Comparison of ENCODE assay signal across 11 mouse cellular contexts in genomic region chr14:25727149-25727510, GRCm38 (mm10). TPM values are rescaled to one million over a fixed set of nuclear protein-coding genes. Genes with fewer than 3 reads are reported as not detected.
DNase-seq lines count a peak whose midpoint lies in the region; ATAC-seq and TF ChIP-seq lines count a peak whose summit lies in the region.
"Had no signal": no experiment of that assay in that cellular context is flagged by ENCODE, and none has a peak within 500 bp of the region (broad histone marks: within the 10 kb centered on the region; RNA-seq: fewer than 3 reads in every experiment).

No protein-coding gene starts in this region.

- intact Hi-C loops in heart, adult 2 months (cut with DNase I): loop anchor here (5.0 kb wide), 2 partner anchors 40 to 75 kb away; partner anchors contain the start of gene Zcchc24

- 0 out of 2 replicates have a peak, but pooled peaks have one; percentile 14 for TF ChIP-seq CTCF in heart, adult 2 months (IDR thresholded peaks at IDR 0.05)
- peak; percentile 5; the same call in 1 of the 2 replicates for TF ChIP-seq CTCF in liver, embryonic 14.5 days (IDR thresholded peaks at IDR 0.05; ENCODE audit: low read depth)

- no peaks in the 10 kb centered on the region for H3K36me3 ChIP-seq in heart, adult 2 months (ENCODE audit: control insufficient read depth, insufficient read depth, low read length)
- H3K36me3 ChIP-seq in liver, embryonic 14.5 days (replicated peaks; ENCODE audit: control insufficient read depth, insufficient read depth, low read depth): no peaks in the 10 kb centered on the region
- no peaks in the 10 kb centered on the region for H3K36me3 ChIP-seq in liver, embryonic 12.5 days
- no peaks in the 10 kb centered on the region for H3K36me3 ChIP-seq in limb, embryonic 15.5 days
- H3K36me3 ChIP-seq in kidney, embryonic 15.5 days: no peaks in the 10 kb centered on the region

- H3K9me3 ChIP-seq in liver, embryonic 14.5 days (ENCODE audit: control insufficient read depth, low read length): no peaks in the 10 kb centered on the region
- no peaks in the 10 kb centered on the region for H3K9me3 ChIP-seq in liver, embryonic 12.5 days (replicated peaks)
- no peaks in the 10 kb centered on the region for H3K9me3 ChIP-seq in limb, embryonic 15.5 days
- no peaks in the 10 kb centered on the region for H3K9me3 ChIP-seq in kidney, embryonic 15.5 days (replicated peaks)
- H3K9me3 ChIP-seq: forebrain, embryonic 13.5 days had no signal

- WGBS in heart, adult 2 months: 73% methylated on average over 5 of the region's 5 CpGs
- WGBS in liver, embryonic 14.5 days (ENCODE audit: insufficient replicate concordance): 44% methylated on average over 5 of the region's 5 CpGs
- 47% methylated on average over 5 of the region's 5 CpGs for WGBS in liver, embryonic 12.5 days (ENCODE audit: insufficient replicate concordance)
- 49% methylated on average over 5 of the region's 5 CpGs for WGBS in limb, embryonic 15.5 days
- WGBS in kidney, embryonic 15.5 days: 76% methylated on average over 5 of the region's 5 CpGs

- no peak overlapping the region for H3K9ac ChIP-seq in heart, adult 2 months (ENCODE audit: low read depth, low read length)
- no peak overlapping the region for H3K9ac ChIP-seq in liver, embryonic 14.5 days (replicated peaks)
- no peak overlapping the region for H3K9ac ChIP-seq in liver, embryonic 12.5 days
- H3K9ac ChIP-seq in limb, embryonic 15.5 days: no peak overlapping the region
- H3K9ac ChIP-seq in kidney, embryonic 15.5 days: no peak overlapping the region
- H3K9ac ChIP-seq: forebrain, embryonic 13.5 days had no signal

- peak overlapping the region; percentile 29 for H3K27ac ChIP-seq in heart, adult 2 months
- H3K27ac ChIP-seq in liver, embryonic 14.5 days: no peak overlapping the region
- H3K27ac ChIP-seq in liver, embryonic 12.5 days: no peak overlapping the region
- peak overlapping the region; percentile 63 for H3K27ac ChIP-seq in limb, embryonic 15.5 days
- no peak overlapping the region for H3K27ac ChIP-seq in kidney, embryonic 15.5 days
- H3K27ac ChIP-seq: forebrain, embryonic 13.5 days had no signal

- no peaks in the 10 kb centered on the region for H3K27me3 ChIP-seq in heart, adult 2 months (ENCODE audit: control insufficient read depth, insufficient read depth, low read length)
- no peaks in the 10 kb centered on the region for H3K27me3 ChIP-seq in liver, embryonic 14.5 days (ENCODE audit: control insufficient read depth, insufficient read depth, low read length)
- H3K27me3 ChIP-seq in liver, embryonic 12.5 days (replicated peaks): 0 out of 2 replicates have a peak, but pooled peaks cover 5% of the 10 kb centered on the region
- H3K27me3 ChIP-seq in limb, embryonic 15.5 days: no peaks in the 10 kb centered on the region
- no peaks in the 10 kb centered on the region for H3K27me3 ChIP-seq in kidney, embryonic 15.5 days
- H3K27me3 ChIP-seq: forebrain, embryonic 13.5 days had no signal

- H3K79me2 ChIP-seq in heart, adult 2 months (replicated peaks; ENCODE audit: control insufficient read depth, insufficient read depth, low read length): no peaks in the 10 kb centered on the region

- no peak for TF ChIP-seq EP300 in heart, adult 2 months (IDR thresholded peaks at IDR 0.05; ENCODE audit: insufficient read depth, low read depth, low read length)
- TF ChIP-seq EP300 in liver, embryonic 14.5 days (IDR thresholded peaks at IDR 0.05; ENCODE audit: low read depth): no peak

- no peak for TF ChIP-seq POLR2A in heart, adult 2 months (IDR thresholded peaks at IDR 0.05; ENCODE audit: insufficient read depth, low read depth, low read length)

- no peak for ATAC-seq in liver, embryonic 14.5 days (ENCODE audit: insufficient read depth)
- no peak for ATAC-seq in liver, embryonic 12.5 days
- ATAC-seq in erythroid progenitor cell, adult 5-6 weeks (replicated peaks; ENCODE audit: low FRiP score, poor library complexity, severe bottlenecking): 0 out of 2 replicates have a peak, but pooled peaks have one; percentile 42
- ATAC-seq in limb, embryonic 15.5 days (ENCODE audit: insufficient number of reproducible peaks, low FRiP score, low TSS enrichment, low read depth): no peak
- ATAC-seq in kidney, embryonic 15.5 days (replicated peaks; ENCODE audit: low FRiP score): no peak
- ATAC-seq: forebrain, embryonic 13.5 days had no signal

- H3K4me2 ChIP-seq in liver, embryonic 14.5 days (ENCODE audit: low read depth): no peak overlapping the region
- no peak overlapping the region for H3K4me2 ChIP-seq in liver, embryonic 12.5 days
- no peak overlapping the region for H3K4me2 ChIP-seq in limb, embryonic 15.5 days
- no peak overlapping the region for H3K4me2 ChIP-seq in kidney, embryonic 15.5 days
- H3K4me2 ChIP-seq: forebrain, embryonic 13.5 days had no signal

- peak in 1 of 2 experiments; percentile 28 for DNase-seq in heart, adult 2 months
- no peak for DNase-seq in heart, adult 18-20 months
- DNase-seq in liver, embryonic 14.5 days (ENCODE audit: low read depth in 3 of 3, low spot score in 3 of 3): no peak
- DNase-seq in T-cell, adult 2 months (ENCODE audit: low spot score): no peak
- DNase-seq: adrenal gland, adult 8-10 months; retina, postnatal 1 day had no signal

- H3K4me3 ChIP-seq in heart, adult 2 months: no peak overlapping the region
- no peak overlapping the region for H3K4me3 ChIP-seq in liver, embryonic 14.5 days (ENCODE audit: insufficient read depth in 1 of 2, low read depth in 2 of 2, low read length in 2 of 2)
- H3K4me3 ChIP-seq in liver, embryonic 12.5 days: no peak overlapping the region
- H3K4me3 ChIP-seq in limb, embryonic 15.5 days: no peak overlapping the region
- no peak overlapping the region for H3K4me3 ChIP-seq in kidney, embryonic 15.5 days (replicated peaks)
- H3K4me3 ChIP-seq: forebrain, embryonic 13.5 days had no signal

- H3K4me1 ChIP-seq in heart, adult 2 months (ENCODE audit: control insufficient read depth, insufficient read depth, low read length): peaks cover 13% of the 10 kb centered on the region
- peaks cover 0 to 10% of the 10 kb centered on the region in 2 experiments; a peak in 2 of 4 replicates for H3K4me1 ChIP-seq in liver, embryonic 14.5 days (replicated peaks; ENCODE audit: control insufficient read depth in 2 of 2, insufficient read depth in 2 of 2, low read length in 1 of 2)
- peaks cover 24% of the 10 kb centered on the region for H3K4me1 ChIP-seq in liver, embryonic 12.5 days
- H3K4me1 ChIP-seq in limb, embryonic 15.5 days: peaks cover 34% of the 10 kb centered on the region
- H3K4me1 ChIP-seq in kidney, embryonic 15.5 days: peaks cover 35% of the 10 kb centered on the region

RNA-seq across cellular contexts. Expression of gene Ppif, which starts 33.2 kb away (rescaled TPM):
- total RNA-seq in heart, adult 2 months (2021): 100 to 1,000 TPM; 244 to 288 TPM
- polyA plus RNA-seq in heart, adult 2 months (2012; rRNA removed): 487 and 529 TPM in 2 replicates
- total RNA-seq in heart, adult 18-20 months (2021): 100 to 1,000 TPM; 287 to 306 TPM
- 42.5 and 44.2 TPM in 2 replicates for polyA plus RNA-seq in liver, embryonic 14.5 days (2012; rRNA removed)
- 28.8 and 35.7 TPM in 2 replicates for polyA plus RNA-seq in liver, embryonic 14.5 days (2014; fragmentation: Nextera tagmentation; extraction: Ambion mirVana)
- polyA plus RNA-seq in liver, embryonic 12.5 days (2016; fragmentation: Nextera tagmentation; extraction: Ambion mirVana): 46.8 and 48.4 TPM in 2 replicates
- 4.2 and 14.1 TPM in 2 replicates for total RNA-seq in erythroid progenitor cell, adult 5-6 weeks (2015; ENCODE audit: low replicate concordance)
- 0.91 and 1.9 TPM in 2 replicates for total RNA-seq in erythroid progenitor cell, adult 5-6 weeks (2017; ENCODE audit: low replicate concordance)
- 26.4 and 32.1 TPM in 2 replicates for polyA plus RNA-seq in limb, embryonic 15.5 days (2015; fragmentation: Nextera tagmentation; extraction: Ambion mirVana)
- 41.5 and 42.1 TPM in 2 replicates for polyA plus RNA-seq in kidney, embryonic 15.5 days (2015; fragmentation: Nextera tagmentation; extraction: Ambion mirVana)

RNA-seq across cellular contexts. Expression of gene Zcchc24, which starts 41.7 kb away (rescaled TPM):
- 10 to 100 TPM; 33.5 TPM for total RNA-seq in heart, adult 2 months (2021)
- 27.3 and 39.4 TPM in 2 replicates for polyA plus RNA-seq in heart, adult 2 months (2012; rRNA removed)
- 10 to 100 TPM; 33.9 to 34.9 TPM for total RNA-seq in heart, adult 18-20 months (2021)
- polyA plus RNA-seq in liver, embryonic 14.5 days (2012; rRNA removed): 5.1 and 5.7 TPM in 2 replicates
- polyA plus RNA-seq in liver, embryonic 14.5 days (2014; fragmentation: Nextera tagmentation; extraction: Ambion mirVana): 5.7 and 6.6 TPM in 2 replicates
- 6.9 and 7.8 TPM in 2 replicates for polyA plus RNA-seq in liver, embryonic 12.5 days (2016; fragmentation: Nextera tagmentation; extraction: Ambion mirVana)
- total RNA-seq in erythroid progenitor cell, adult 5-6 weeks (2015; ENCODE audit: low replicate concordance): 2.5 and 2.9 TPM in 2 replicates
- 0.61 and 1.3 TPM in 2 replicates for total RNA-seq in erythroid progenitor cell, adult 5-6 weeks (2017; ENCODE audit: low replicate concordance)
- 31.6 and 35.4 TPM in 2 replicates for polyA plus RNA-seq in limb, embryonic 15.5 days (2015; fragmentation: Nextera tagmentation; extraction: Ambion mirVana)
- polyA plus RNA-seq in kidney, embryonic 15.5 days (2015; fragmentation: Nextera tagmentation; extraction: Ambion mirVana): 18.3 and 21.0 TPM in 2 replicates

Comparison
In these comparisons a context has a peak if more than half of its experiments do, and no peak if none do; other contexts are left out.
1. H3K27ac ChIP-seq: peak in heart, adult 2 months (single experiment) and limb, embryonic 15.5 days (single experiment); none in liver, embryonic 14.5 days (single experiment), liver, embryonic 12.5 days (single experiment) and kidney, embryonic 15.5 days (single experiment).